22 mouse cellular contexts compared by ENCODE assay signal in the genomic region with DNA sequence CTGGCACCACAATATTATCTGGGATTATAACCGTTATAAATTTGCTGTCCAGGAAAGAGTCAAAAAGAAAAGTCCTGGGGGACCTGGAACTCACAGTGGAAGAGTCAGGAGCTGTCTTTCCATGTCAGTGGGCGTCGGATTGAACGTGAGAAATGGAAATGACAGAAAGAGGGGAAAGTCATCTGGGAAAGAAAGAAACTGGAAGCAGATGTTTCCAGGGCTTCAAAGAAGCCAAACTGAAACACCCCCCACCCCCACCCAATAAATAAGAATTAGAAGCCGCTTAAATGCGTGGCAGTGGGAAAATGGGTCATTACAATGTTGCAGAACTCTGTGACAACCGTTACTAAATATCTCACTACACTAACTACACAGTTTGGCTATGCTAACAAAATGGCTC.
"Had no signal": no experiment of that assay in that cellular context is flagged by ENCODE, and none has a peak within 500 bp of the region (broad histone marks: within the 10 kb centered on the region; RNA-seq: fewer than 3 reads in every experiment).

No protein-coding gene starts in this region.

- H3K4me2 ChIP-seq: limb, embryonic 13.5 days; liver, embryonic 12.5 days; liver, embryonic 15.5 days; lung, embryonic 15.5 days; midbrain, embryonic 13.5 days; neural tube, embryonic 12.5 days; neural tube, embryonic 15.5 days had no signal

- H3K36me3 ChIP-seq: limb, embryonic 10.5 days; limb, embryonic 13.5 days; liver, embryonic 12.5 days; liver, embryonic 15.5 days; lung, embryonic 15.5 days; midbrain, embryonic 10.5 days; midbrain, embryonic 13.5 days; neural tube, embryonic 12.5 days; neural tube, embryonic 15.5 days had no signal

- H3K27me3 ChIP-seq: limb, embryonic 13.5 days; liver, embryonic 12.5 days; liver, embryonic 15.5 days; lung, embryonic 15.5 days; neural tube, embryonic 12.5 days; neural tube, embryonic 15.5 days had no signal

- H3K27ac ChIP-seq: kidney, postnatal 0 days; layer of hippocampus, adult 2 months; limb, embryonic 10.5 days; limb, embryonic 13.5 days; liver, embryonic 12.5 days; liver, embryonic 15.5 days; lung, embryonic 15.5 days; midbrain, embryonic 10.5 days; midbrain, embryonic 13.5 days; neural tube, embryonic 12.5 days; neural tube, embryonic 15.5 days had no signal

- ATAC-seq: intestine, postnatal 0 days; liver, embryonic 12.5 days; midbrain, embryonic 13.5 days had no signal

- DNase-seq: kidney, adult 2 months; kidney, postnatal 25 days; layer of hippocampus, adult 9-11 months; liver; lung, adult 18-20 months; lung, postnatal 10 days; lung, postnatal 36 days; thymus, adult 18-20 months; thymus, postnatal 36 days had no signal

- H3K9ac ChIP-seq: limb, embryonic 13.5 days; liver, embryonic 12.5 days; liver, embryonic 15.5 days; lung, embryonic 15.5 days; midbrain, embryonic 13.5 days; neural tube, embryonic 12.5 days; neural tube, embryonic 15.5 days had no signal

- H3K4me1 ChIP-seq: liver, embryonic 12.5 days; liver, embryonic 15.5 days; lung, embryonic 15.5 days; midbrain, embryonic 10.5 days had no signal

- H3K9me3 ChIP-seq: limb, embryonic 10.5 days; limb, embryonic 13.5 days; liver, embryonic 12.5 days; liver, embryonic 15.5 days; lung, embryonic 15.5 days; midbrain, embryonic 10.5 days; midbrain, embryonic 13.5 days; neural tube, embryonic 12.5 days; neural tube, embryonic 15.5 days had no signal

- H3K4me3 ChIP-seq: layer of hippocampus, adult 2 months; limb, embryonic 10.5 days; limb, embryonic 13.5 days; liver, embryonic 12.5 days; liver, embryonic 15.5 days; lung, embryonic 15.5 days; megakaryocyte, embryonic 14.5 days; midbrain, embryonic 10.5 days; midbrain, embryonic 13.5 days; neural tube, embryonic 12.5 days; neural tube, embryonic 15.5 days had no signal
